Mouse (Mus musculus): ENCODE measurements around the gene Trim62.

- TF ChIP-seq GATA1 (IDR thresholded peaks at IDR 0.05; ENCODE audit: borderline replicate concordance, low read length) (no peak), FLI1 (IDR thresholded peaks at IDR 0.05; ENCODE audit: low read length) (no peak)
Observed at GRCm38 (mm10) chr4:128895841-128896240, 12.5 kb downstream of the Trim62 start.
